Comparison of ENCODE assay signal across 21 mouse cellular contexts in genomic region chr16:90798446-90798845, GRCm38 (mm10). TPM values are rescaled to one million over a fixed set of nuclear protein-coding genes. Genes with fewer than 3 reads are reported as not detected.
"Had no signal": no experiment of that assay in that cellular context is flagged by ENCODE, and none has a peak within 500 bp of the region (broad histone marks: within the 10 kb centered on the region; RNA-seq: fewer than 3 reads in every experiment).

No protein-coding gene starts in this region.

- ATAC-seq: liver, postnatal 0 days had no signal

- DNase-seq: kidney, adult 8-10 months; kidney, postnatal 10 days; kidney, postnatal 36 days; layer of hippocampus, postnatal 36 days; liver, postnatal 0 days; lung, postnatal 10 days; lung, postnatal 36 days; midbrain, embryonic 14.5 days; right cerebral cortex, adult 18-20 months; right cerebral cortex, postnatal 14 days; right cerebral cortex, postnatal 4 days; thymus, adult 18-20 months; thymus, postnatal 36 days had no signal

- H3K9me3 ChIP-seq: kidney, embryonic 15.5 days; lung, embryonic 15.5 days; stomach, embryonic 15.5 days had no signal

- H3K27ac ChIP-seq: kidney, embryonic 15.5 days; liver, embryonic 14.5 days; lung, embryonic 15.5 days; stomach, embryonic 15.5 days had no signal

- H3K9ac ChIP-seq: kidney, embryonic 15.5 days; liver, embryonic 14.5 days; liver, postnatal 0 days; lung, embryonic 15.5 days; stomach, embryonic 15.5 days had no signal

- H3K27me3 ChIP-seq: kidney, embryonic 15.5 days; lung, embryonic 15.5 days; stomach, embryonic 15.5 days had no signal

- H3K4me1 ChIP-seq: kidney, embryonic 15.5 days; stomach, embryonic 15.5 days had no signal

- H3K4me3 ChIP-seq: kidney, embryonic 15.5 days; lung, embryonic 15.5 days; stomach, embryonic 15.5 days had no signal

- H3K4me2 ChIP-seq: kidney, embryonic 15.5 days; liver, embryonic 11.5 days; lung, embryonic 15.5 days; midbrain, embryonic 11.5 days; stomach, embryonic 15.5 days had no signal

RNA-seq across cellular contexts. Expression of gene Eva1c, which starts 28.1 kb away (rescaled TPM):
- total RNA-seq: megakaryocyte progenitor cell, adult 5-6 weeks; megakaryocyte-erythroid progenitor cell, adult 5-6 weeks had no signal
